Mouse (Mus musculus) ES-Bruce4 (cell line): ENCODE measurements around the gene Cfap74.

ENCODE experiments used
- CTCF ChIP-seq: IDR thresholded peaks from one replicate; pipeline ENCODE4 v1.8.1; 2011; ENCODE audit warnings: low read depth, low read length
- EP300 ChIP-seq: IDR thresholded peaks from 2 replicates; pipeline ENCODE4 v1.6.1; 2011; ENCODE audit warnings: low read depth, low read length; ENCODE audit not compliant: insufficient read depth
- POLR2A ChIP-seq: IDR thresholded peaks from one replicate; pipeline ENCODE4 v1.8.1; 2011; ENCODE audit warnings: low read length; ENCODE audit not compliant: insufficient read depth

GRCm38 (mm10) chr4:155472716-155473290, 63.8 kb downstream of the Cfap74 start:
- TF ChIP-seq CTCF (no peak), POLR2A (no peak), EP300 (no peak)
